Mouse (Mus musculus) midbrain, embryonic 16.5 days (tissue): Measurements from ENCODE around the gene Gm20388. TPM values are rescaled to one million over a fixed set of nuclear protein-coding genes. Genes with fewer than 3 reads are reported as not detected.

Experiments used
- ATAC-seq: fragments of 200-750 bp; cut with Nextera tagmentation; 2 replicates; pipeline ENCODE4 v1.8.0; 2017; ENCODE audit warnings: moderate TSS enrichment
- H3K27ac ChIP-seq: fragments of 300-500 bp; sonication (generic); 2 replicates; pipeline ENCODE4 v1.5.1; 2014; ENCODE audit warnings: mild to moderate bottlenecking, low read length, mixed read lengths
- H3K27me3 ChIP-seq: fragments of 300-500 bp; sonication (generic); 2 replicates; pipeline ENCODE4 v1.6.1; 2014; ENCODE audit warnings: low read depth, low read length, mixed read lengths; ENCODE audit not compliant: control insufficient read depth, insufficient read depth
- H3K36me3 ChIP-seq: fragments of 300-500 bp; sonication (generic); 2 replicates; pipeline ENCODE4 v1.6.1; 2014; ENCODE audit warnings: mild to moderate bottlenecking, low read length, moderate library complexity, mixed read lengths; ENCODE audit not compliant: control insufficient read depth, insufficient read depth
- H3K4me1 ChIP-seq: fragments of 300-500 bp; sonication (generic); 2 replicates; pipeline ENCODE4 v1.6.1; 2014; ENCODE audit warnings: mild to moderate bottlenecking, low read length, mixed read lengths; ENCODE audit not compliant: control insufficient read depth, insufficient read depth
- H3K4me2 ChIP-seq: fragments of 300-500 bp; sonication (generic); 2 replicates; pipeline ENCODE4 v1.6.1; 2014; ENCODE audit warnings: mild to moderate bottlenecking, low read length, mixed read lengths
- H3K4me3 ChIP-seq: fragments of 300-500 bp; sonication (generic); 2 replicates; pipeline ENCODE4 v1.5.1; 2014; ENCODE audit warnings: low read depth, mild to moderate bottlenecking, low read length, moderate library complexity, mixed read lengths
- H3K9ac ChIP-seq: fragments of 300-500 bp; sonication (generic); 2 replicates; pipeline ENCODE4 v1.6.1; 2014; ENCODE audit warnings: low read depth, low read length, mixed read lengths
- H3K9me3 ChIP-seq: fragments of 300-500 bp; sonication (generic); replicated peaks from 2 replicates; pipeline ENCODE4 v1.6.1; 2014; ENCODE audit warnings: mild to moderate bottlenecking, low read length, mixed read lengths; ENCODE audit not compliant: control insufficient read depth, poor library complexity, severe bottlenecking
- WGBS: fragments of 180-500 bp; shearing (Covaris S2); extraction: QIAGEN DNeasy Blood & Tissue Kit; methylation state at CpG from one replicate; pipeline ENCODE4 v1.1.7; 2014; 5-methylcytosine and 5-hydroxymethylcytosine counted together
- polyA plus RNA-seq: library from polyadenylated mRNA; unstranded; fragments of >200 nt; fragmentation: Nextera tagmentation; extraction: Ambion mirVana; gene quantifications from 2 replicates; pipeline ENCODE4 v1.2.1, GENCODE M21; 2015

Gm20388 gene
- polyA plus RNA-seq, 1 experiment from 2014 or later = 7.5 TPM

DNA sequence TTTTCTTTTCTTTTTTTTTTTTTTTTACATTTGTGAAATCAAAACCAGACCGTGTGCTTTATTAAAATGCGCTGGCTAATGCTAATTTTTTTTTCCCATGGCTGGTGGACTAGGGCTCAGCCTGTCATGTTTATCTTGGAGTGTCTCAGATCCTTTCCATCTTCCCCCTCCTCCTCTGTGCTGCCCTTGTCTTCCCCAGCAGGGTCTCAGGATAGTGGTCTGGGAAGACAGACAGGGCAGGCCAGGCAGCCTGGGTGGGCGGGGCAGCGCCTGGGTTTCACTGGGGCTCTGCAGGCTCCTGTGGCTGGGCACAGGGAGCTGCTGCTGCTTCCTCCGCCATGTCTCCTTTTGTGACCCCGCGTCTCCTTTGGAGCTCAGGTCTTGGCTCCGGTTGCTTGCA, 2191.6 kb downstream of the Gm20388 start:
- H3K27ac ChIP-seq = no peak overlapping the region
- ATAC-seq = no peak
- H3K36me3 ChIP-seq = no peaks in the 10 kb centered on the region
- H3K9me3 ChIP-seq = no peaks in the 10 kb centered on the region
- no peaks in the 10 kb centered on the region for H3K27me3 ChIP-seq
- peaks cover 3% of the 10 kb centered on the region; the same call in 1 of the 2 replicates for H3K4me1 ChIP-seq
- 20% methylated on average over 8 of the region's 8 CpGs for WGBS
- no peak overlapping the region for H3K4me2 ChIP-seq
- no peak overlapping the region for H3K9ac ChIP-seq
- H3K4me3 ChIP-seq = no peak overlapping the region

DNA sequence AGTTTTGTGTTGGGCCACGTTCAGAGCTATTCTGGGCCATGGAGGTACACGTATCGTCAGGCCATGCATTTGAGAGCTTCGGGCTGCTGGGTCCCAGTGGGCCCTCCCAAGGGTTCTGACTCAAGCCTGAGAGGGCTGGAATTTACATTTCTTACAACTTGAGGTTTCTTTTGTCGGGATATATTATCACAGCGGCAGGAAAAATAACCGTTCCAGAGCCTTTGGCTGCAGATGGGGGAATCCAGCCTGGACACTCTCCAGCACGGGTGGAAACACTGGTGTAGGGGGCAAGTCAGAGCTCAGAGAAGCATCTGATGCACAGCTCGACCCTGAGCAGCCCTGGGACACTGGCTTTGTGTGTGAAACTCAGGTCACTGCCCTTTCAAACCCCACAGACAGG, 2192.6 kb downstream of the Gm20388 start:
- no peak for ATAC-seq

DNA sequence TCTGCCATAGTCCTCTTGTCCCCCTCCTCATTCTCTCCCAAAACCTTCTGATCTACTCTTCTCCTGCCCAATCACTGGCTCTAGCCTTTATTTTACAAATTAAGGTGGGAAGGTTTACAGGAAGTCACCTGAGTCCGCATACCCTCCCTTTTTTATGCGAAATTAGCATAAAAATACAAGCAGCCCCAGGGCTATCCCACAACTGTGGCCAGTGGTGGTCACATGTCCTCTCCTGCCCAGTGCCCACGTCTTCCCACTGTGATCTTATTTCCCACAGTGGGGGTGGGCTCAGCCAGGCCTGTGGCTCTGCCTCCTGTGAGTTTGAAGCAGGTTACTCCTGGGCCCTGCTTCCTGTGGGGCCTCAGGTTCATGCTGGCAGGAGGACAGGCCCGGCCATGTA, 2194.0 kb downstream of the Gm20388 start:
- Histone ChIP-seq H3K36me3 (no peaks in the 10 kb centered on the region), H3K4me2 (no peak overlapping the region), H3K4me3 (no peak overlapping the region), H3K4me1 (peaks cover 3% of the 10 kb centered on the region; the same call in 1 of the 2 replicates), H3K9ac (no peak overlapping the region), H3K27ac (no peak overlapping the region), H3K9me3 (no peaks in the 10 kb centered on the region), H3K27me3 (no peaks in the 10 kb centered on the region)
- ATAC-seq = no peak
- 60% methylated on average over 4 of the region's 4 CpGs for WGBS

More for the DNA sequence above, 2192.6 kb downstream of the Gm20388 start:
- Histone ChIP-seq H3K4me2 (no peak overlapping the region), H3K9ac (no peak overlapping the region), H3K9me3 (no peaks in the 10 kb centered on the region), H3K27me3 (no peaks in the 10 kb centered on the region), H3K36me3 (no peaks in the 10 kb centered on the region), H3K4me3 (no peak overlapping the region), H3K4me1 (peaks cover 3% of the 10 kb centered on the region; the same call in 1 of the 2 replicates), H3K27ac (no peak overlapping the region)
- WGBS = 66% methylated on average over 9 of the region's 9 CpGs

DNA sequence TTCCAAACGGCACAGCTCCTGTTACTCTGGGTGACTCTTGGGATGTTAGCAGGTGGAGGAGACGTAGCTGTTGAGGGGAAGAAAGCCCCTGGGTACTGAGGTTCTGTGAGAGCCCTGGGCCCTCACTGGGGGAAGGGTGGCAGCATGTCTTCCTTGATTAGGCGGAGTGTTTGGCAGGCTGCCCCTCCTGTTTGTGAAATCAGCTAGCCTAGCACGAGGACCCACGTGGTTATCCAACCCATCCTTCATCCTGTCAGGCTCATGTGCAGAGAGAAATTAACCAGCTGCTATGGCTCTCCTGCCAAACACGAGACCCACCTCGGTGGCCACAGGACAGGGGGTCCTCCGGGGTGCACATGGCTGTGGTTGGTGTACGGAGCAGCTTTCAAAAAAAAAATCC, 2195.6 kb downstream of the Gm20388 start:
- Histone ChIP-seq H3K27ac (no peak overlapping the region), H3K36me3 (no peaks in the 10 kb centered on the region), H3K4me1 (peaks cover 3% of the 10 kb centered on the region; the same call in 1 of the 2 replicates), H3K27me3 (no peaks in the 10 kb centered on the region), H3K9ac (no peak overlapping the region), H3K4me3 (no peak overlapping the region), H3K9me3 (no peaks in the 10 kb centered on the region), H3K4me2 (no peak overlapping the region)
- no peak for ATAC-seq
- WGBS = 63% methylated on average over 9 of the region's 9 CpGs

- Histone ChIP-seq H3K4me3 (no peak overlapping the region), H3K9ac (no peak overlapping the region), H3K36me3 (no peaks in the 10 kb centered on the region), H3K27me3 (no peaks in the 10 kb centered on the region), H3K4me1 (no peaks in the 10 kb centered on the region), H3K4me2 (no peak overlapping the region), H3K27ac (no peak overlapping the region), H3K9me3 (no peaks in the 10 kb centered on the region)
- ATAC-seq = no peak
- 77% methylated on average over 20 of the region's 20 CpGs for WGBS
Measured at GRCm38 (mm10) chr8:122110240-122110866, 2199.7 kb downstream of the Gm20388 start.

DNA sequence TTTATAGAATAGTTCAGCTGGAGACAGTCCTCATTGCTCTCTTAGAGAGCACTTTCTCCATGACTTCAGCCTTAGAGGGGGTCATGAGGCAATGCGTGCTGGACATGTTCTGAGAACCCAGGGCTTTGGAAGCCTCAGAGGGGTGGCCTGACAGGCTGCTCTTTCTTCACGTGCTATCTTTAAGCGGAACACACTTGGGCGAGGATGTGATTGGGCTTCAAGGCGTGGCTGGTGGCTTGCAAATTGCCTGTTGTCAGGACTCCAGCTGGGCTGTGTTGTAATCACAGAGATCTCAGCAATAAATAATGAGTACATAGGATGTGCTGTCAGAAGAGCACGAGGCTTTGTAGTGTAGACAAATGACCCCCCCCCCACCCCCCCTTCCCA, 2200.2 kb downstream of the Gm20388 start:
- ATAC-seq = no peak
- no peak overlapping the region for H3K27ac ChIP-seq

DNA sequence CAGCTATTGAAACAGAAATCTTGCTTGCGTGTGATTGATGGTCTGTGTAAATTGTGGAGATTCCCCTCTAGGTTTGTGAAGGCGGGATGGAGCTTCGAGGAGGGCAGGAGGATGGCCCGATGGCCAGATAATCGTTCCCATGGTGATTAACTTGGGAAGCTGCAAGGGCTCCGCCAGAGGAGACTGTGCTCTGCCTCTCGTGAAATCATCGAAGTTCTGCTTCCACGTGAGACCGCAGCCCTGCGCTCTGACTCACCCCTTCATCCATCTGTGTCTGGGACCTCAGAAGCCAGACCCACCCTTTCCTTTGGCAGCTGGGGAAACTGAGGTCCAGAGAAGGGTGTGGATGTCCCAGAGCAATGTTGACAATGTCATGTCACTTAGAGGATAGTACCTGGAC, 2201.1 kb downstream of the Gm20388 start:
- H3K9me3 ChIP-seq = no peaks in the 10 kb centered on the region
- H3K4me1 ChIP-seq = no peaks in the 10 kb centered on the region
- no peak overlapping the region for H3K4me3 ChIP-seq
- H3K9ac ChIP-seq = no peak overlapping the region
- no peaks in the 10 kb centered on the region for H3K36me3 ChIP-seq
- 59% methylated on average over 11 of the region's 11 CpGs for WGBS
- no peak overlapping the region for H3K27ac ChIP-seq
- no peak overlapping the region for H3K4me2 ChIP-seq
- no peaks in the 10 kb centered on the region for H3K27me3 ChIP-seq
- ATAC-seq = no peak

More for the DNA sequence above, 2200.2 kb downstream of the Gm20388 start:
- Histone ChIP-seq H3K4me1 (no peaks in the 10 kb centered on the region), H3K9ac (no peak overlapping the region), H3K4me2 (no peak overlapping the region), H3K27me3 (no peaks in the 10 kb centered on the region), H3K4me3 (no peak overlapping the region), H3K36me3 (no peaks in the 10 kb centered on the region), H3K9me3 (no peaks in the 10 kb centered on the region)
- WGBS = 57% methylated on average over 6 of the region's 6 CpGs

DNA sequence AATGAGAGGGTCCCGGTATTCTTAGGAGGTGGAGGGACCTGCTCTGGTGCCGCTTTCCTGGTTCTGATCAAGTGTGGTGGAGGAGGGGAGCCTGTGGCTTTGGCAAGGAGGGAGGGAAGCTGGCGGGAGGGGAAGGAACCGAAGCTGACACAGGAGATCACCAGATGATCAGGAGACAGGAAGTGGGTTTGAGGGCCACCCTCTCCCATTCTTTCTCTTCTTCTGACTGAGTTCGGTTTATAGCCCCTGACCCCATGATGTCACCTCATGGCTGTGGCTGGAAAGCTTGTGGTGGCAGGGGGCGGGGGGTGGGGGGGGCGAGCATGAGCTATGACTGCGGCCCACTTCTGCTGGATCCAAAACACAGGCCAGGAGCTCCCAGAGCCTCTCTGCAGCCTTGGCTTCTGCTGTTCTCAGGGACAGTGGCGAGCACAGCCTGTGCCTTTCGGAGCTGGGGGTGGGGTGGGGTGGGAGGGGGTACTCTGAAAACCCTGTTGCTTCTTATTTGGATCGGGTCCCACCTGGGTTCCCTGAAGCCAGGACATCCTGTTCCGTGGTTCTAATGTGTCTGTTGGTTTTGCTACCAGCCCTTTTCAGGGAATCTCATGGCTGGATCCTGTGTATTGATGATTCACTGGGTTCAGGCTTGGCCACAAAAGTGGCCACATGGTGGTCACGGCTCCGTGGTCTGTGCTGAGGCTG, 2201.8 kb downstream of the Gm20388 start:
- ATAC-seq = no peak
- Histone ChIP-seq H3K4me3 (no peak overlapping the region), H3K9me3 (no peaks in the 10 kb centered on the region), H3K27me3 (no peaks in the 10 kb centered on the region), H3K4me2 (no peak overlapping the region), H3K36me3 (no peaks in the 10 kb centered on the region), H3K4me1 (no peaks in the 10 kb centered on the region), H3K27ac (no peak overlapping the region), H3K9ac (no peak overlapping the region)
- 89% methylated on average over 13 of the region's 14 CpGs for WGBS

- Histone ChIP-seq H3K4me1 (no peaks in the 10 kb centered on the region), H3K4me2 (no peak overlapping the region), H3K36me3 (no peaks in the 10 kb centered on the region), H3K27me3 (no peaks in the 10 kb centered on the region), H3K27ac (no peak overlapping the region), H3K4me3 (no peak overlapping the region), H3K9me3 (no peaks in the 10 kb centered on the region), H3K9ac (no peak overlapping the region)
- no peak for ATAC-seq
- 74% methylated on average over 2 of the region's 2 CpGs for WGBS
Measured at GRCm38 (mm10) chr8:122114890-122115289, 2204.2 kb downstream of the Gm20388 start.
